Mouse (Mus musculus): ENCODE data around the gene Ebf4.
A peak's percentile ranks its signal among the peaks of the same experiment; 100 is the strongest.

The Ebf4 gene

GRCm38 (mm10) chr2:130294936-130295277 lies at the start of gene Ebf4:
Gene Ebf4, plus strand, starts transcription at chr2:130295169.
- no peak for DNase-seq (ENCODE audit: low read depth, low spot score)

DNA sequence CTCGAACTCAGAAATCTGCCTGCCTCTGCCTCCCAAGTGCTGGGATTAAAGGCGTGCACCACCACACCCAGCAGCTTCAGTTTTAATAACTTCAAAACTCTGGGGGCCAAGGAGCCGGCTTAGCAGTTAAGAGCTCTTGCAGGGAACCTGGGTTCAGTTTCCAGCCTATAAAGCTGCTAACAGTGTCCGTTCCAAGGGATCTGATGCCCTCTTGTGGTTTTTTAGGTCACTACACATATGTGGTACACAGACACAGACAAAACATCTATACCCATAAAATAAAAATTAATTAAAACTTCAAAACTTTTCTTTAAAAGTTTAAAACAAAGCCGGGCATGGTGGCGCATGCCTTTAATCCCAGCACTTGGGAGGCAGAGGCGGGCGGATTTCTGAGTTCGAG lies 48.1 kb upstream of the Ebf4 start:
- DNase-seq (ENCODE audit: low read depth, low spot score), result peak; percentile 9

DNA sequence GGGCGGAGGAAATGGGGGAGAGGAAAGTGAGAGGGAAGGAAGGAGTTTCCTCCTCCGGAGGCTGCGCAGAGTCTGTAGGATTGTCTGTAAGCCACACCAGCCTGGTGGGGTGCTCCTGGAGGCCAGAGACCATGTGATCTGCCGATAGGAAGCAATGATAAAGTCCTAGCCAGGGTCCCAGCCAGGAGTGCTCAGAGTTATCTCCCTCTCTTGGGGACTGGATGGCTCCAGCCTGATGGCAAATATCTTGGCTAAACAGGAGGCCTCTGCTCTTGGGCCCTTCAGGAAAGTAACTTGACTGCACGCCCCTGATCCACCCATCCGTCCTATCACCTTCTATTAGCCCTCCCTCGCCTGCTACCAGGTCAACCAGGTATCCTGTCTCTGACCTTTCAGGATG lies 46.7 kb upstream of the Ebf4 start:
- DNase-seq (ENCODE audit: low read depth, low spot score), result no peak

DNA sequence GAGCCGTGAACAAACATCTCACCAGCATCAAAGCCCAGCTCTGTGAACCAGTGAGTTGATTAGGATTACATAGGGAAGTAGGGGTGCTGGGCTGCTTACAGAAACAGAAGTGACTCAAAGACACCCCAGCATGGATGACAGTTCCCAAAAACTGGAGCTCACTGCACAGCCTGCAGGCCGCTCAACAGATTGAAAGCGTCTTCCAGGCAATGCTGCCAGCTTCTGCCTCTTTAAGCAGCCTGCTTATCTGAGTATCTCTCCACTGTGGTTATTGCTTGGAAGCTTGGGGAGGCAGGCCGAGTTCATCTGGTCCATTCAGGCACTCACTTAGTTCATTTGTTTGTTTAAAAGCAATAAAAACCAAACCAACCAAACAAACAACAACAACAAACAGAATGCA lies 38.2 kb upstream of the Ebf4 start:
- DNase-seq (ENCODE audit: low read depth, low spot score), result no peak

GRCm38 (mm10) chr2:130260822-130261221 lies 34.1 kb upstream of the Ebf4 start:
- no peak for DNase-seq (ENCODE audit: low read depth, low spot score)

DNA sequence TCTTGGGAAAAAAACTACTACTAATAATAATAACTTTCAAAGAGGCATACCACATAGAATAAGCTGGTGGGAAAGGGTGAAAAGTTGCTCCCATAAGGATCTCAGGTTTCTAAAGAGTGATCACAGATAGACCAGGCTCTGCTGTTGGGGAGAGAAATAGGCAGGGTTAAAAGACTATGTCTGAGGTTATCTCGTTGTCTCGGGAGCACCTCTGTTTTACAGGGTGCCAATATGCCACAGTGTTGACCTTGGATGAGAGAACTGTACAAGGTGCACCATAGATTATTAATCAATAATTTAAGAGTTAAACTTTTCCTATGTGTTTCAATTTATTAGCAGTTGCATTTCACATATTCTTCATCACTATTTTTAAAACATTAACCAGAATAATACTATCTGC lies 33.1 kb upstream of the Ebf4 start:
- no peak for DNase-seq (ENCODE audit: low read depth, low spot score)

DNA sequence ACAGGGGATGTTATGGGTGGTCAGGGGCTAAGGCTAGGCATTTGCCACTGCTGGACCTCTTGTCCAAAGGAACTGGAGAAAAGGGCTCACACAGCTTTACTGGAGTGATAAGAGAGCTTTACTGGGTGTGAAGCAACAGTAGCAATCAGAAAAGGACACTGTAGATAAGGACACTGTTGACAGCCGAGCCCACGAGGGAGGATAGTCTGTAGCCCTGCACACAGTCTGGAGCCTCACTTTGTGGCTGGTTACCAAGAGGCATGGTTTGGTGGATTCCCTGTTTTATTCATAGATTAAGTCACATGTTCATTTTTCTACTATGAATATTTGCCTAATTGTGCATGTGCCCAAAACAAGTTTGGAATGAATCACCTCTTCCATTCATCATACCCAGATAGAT lies 32.6 kb upstream of the Ebf4 start:
- no peak for DNase-seq (ENCODE audit: low read depth, low spot score)

DNA sequence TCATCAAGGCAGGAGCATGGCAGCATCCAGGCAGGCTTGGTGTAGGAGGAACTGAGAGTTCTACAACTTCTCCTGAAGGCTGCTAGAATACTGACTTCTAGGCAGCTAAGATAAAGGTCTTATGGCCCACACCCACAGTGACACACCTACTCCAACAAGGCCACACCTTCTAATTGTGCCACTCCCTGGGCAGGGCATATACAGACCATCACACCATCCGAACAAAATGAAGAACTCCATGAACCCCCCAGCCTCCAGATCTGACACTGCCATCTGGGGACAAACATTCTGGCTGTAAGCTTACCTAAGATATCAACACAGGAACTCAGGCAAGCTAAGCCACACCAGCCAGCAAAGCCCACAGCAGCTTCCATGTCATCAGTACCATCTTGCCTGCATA lies 29.4 kb upstream of the Ebf4 start:
- no peak for DNase-seq (ENCODE audit: low read depth, low spot score)

GRCm38 (mm10) chr2:130268074-130268473 lies 26.9 kb upstream of the Ebf4 start:
- DNase-seq (ENCODE audit: low read depth, low spot score), result no peak

DNA sequence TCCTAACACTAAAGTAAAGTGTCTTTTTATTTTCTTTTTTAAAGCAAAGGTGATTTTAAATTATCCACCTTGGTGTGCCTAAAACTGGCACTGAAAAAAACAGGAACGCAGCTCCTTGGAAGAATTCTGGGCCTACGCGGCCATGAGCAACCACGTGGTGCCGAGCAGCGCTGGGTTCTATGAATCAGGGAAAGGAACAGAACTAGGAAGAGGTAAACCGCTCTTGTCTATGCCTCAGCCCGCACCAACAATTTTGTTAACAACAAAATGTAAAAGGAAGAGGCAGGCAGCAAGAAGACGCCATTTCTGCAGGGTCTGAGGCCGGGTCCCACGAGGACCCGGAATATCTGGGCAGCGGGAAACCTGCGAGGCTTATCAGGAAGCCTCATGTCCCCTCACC lies 21.2 kb upstream of the Ebf4 start:
- DNase-seq (ENCODE audit: low read depth, low spot score), result no peak

- peak; percentile 99 for DNase-seq (ENCODE audit: low read depth, low spot score)
Observed at GRCm38 (mm10) chr2:130274149-130274861, 20.7 kb upstream of the Ebf4 start, which contains the start of gene Nop56. Gene Nop56, plus strand, starts transcription at chr2:130274430.

GRCm38 (mm10) chr2:130274862-130275261 lies 20.1 kb upstream of the Ebf4 start:
- DNase-seq (ENCODE audit: low read depth, low spot score), result no peak

DNA sequence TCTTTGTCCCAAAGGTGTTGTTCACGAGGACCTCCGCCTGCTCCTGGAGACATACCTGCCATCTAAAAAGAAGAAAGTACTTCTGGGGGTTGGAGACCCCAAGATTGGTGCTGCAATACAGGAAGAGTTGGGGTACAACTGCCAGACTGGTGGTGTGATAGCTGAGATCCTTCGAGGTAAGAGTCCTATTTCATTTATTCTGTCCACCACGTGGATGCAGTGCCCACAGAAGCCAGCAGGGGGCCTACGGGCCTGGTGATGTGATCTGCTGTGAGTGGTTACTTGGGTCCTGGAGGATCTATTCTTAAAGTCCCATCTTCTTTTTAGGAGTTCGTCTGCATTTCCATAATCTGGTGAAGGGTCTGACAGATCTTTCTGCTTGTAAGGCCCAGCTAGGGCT lies 19.3 kb upstream of the Ebf4 start:
- DNase-seq (ENCODE audit: low read depth, low spot score), result no peak

GRCm38 (mm10) chr2:130279600-130280091 lies 15.3 kb upstream of the Ebf4 start:
- no peak for DNase-seq (ENCODE audit: low read depth, low spot score)

DNA sequence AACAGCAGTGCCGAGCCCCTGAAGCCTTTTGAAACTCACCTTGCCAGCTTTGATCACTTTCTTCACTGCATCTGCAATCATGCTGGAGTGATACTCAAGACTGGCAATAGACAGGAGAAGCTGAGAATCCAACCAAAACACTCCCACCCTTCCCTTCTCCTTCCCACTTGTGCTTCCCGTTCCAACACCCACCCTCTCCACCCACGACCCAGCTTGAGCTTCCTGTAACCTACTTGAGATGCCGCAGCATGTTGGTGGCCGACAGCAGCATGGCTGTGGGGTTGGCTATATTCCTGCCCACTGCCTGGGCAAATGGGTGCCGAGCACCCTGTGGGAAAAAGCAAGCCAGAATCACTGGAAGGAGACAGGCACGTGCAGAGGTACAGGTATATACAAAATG lies 14.7 kb upstream of the Ebf4 start:
- DNase-seq (ENCODE audit: low read depth, low spot score), result no peak

DNA sequence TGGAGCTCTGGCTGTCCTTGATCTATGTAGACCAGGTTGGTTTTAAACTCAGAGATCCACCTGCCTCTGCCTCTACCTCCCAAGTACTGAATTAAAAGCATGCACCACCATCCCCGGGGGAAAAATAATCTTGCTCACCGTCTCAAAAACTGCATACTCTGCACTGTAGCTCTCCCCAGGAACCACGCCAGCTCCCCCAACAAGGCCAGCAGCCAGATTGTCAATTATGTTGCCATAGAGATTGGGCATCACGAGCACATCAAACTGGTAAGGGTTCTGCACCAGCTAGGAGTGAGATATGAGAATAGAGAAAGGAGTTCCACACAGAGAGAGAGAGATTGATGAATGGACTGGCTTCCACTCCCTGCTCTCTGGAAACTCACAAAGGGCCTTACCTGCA lies 14.2 kb upstream of the Ebf4 start:
- no peak for DNase-seq (ENCODE audit: low read depth, low spot score)

DNA sequence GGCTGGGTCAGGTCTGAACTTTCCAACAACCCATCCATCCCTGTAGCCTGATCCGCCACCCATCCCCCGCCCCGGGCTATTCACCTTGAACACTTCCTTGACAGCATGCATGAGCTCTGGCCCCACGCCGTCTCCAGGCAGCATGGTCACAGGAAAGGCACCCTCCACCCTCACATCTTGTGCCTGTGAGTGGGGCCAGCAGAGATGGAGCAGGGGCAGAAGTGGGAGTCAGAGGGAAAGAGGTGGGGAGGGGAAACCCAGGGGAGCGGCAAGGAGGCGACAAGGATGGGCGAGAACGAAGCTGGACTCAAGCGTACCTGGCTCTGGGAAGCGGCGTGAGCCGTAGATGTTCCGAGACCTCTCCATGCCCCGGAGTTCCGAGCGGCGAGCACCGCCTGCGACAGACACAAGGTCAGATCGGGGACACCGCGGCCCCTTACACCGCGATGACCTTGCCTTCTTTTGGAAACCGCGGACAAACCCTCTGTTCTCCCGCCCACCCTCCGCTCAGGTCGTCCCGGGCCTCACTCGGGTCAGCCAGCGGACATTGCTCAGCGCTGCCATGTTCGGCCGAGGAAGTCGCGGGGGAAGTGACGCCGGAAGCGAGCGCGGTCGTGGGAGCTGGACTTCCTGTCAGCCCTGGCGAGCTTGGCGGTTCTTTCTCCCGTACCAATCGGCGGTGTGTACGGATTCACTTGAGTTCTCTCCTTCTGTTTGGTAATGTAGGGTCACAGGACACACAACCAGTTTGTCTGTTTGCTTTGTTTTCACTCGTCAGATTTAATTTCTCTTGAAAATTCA lies 10.9 kb upstream of the Ebf4 start, which contains the start of gene Idh3b:
Idh3b (minus strand) TSS at position 694 of the 801 bp plus-strand sequence.
- DNase-seq (ENCODE audit: low read depth, low spot score), result peak; percentile 79

DNA sequence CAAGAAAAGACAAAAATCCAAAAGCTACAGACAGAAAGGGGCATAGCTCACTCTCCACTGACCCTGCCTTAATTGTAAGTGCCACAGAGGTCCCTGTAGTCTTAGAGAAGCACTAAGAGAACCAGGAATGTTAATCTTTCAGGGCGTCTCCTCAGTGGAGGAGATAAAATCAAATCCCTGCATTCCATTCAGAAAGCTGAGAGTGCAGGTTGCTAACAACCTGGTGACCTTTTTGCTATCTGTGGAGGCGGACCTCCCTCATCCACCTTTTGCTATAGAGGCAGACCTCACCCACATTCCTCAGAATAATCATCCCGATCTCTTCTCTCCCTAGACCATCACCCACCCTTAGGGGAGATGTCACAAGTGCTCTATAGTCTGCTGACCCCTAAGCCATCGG lies 5.9 kb upstream of the Ebf4 start:
- DNase-seq (ENCODE audit: low read depth, low spot score), result no peak

GRCm38 (mm10) chr2:130291434-130291833 lies 3.5 kb upstream of the Ebf4 start:
- DNase-seq (ENCODE audit: low read depth, low spot score), result peak; percentile 77

- no peak for DNase-seq (ENCODE audit: low read depth, low spot score)
Observed at GRCm38 (mm10) chr2:130293009-130293408, 2.0 kb upstream of the Ebf4 start.

- no peak for DNase-seq (ENCODE audit: low read depth, low spot score)
Observed at GRCm38 (mm10) chr2:130293486-130293885, 1.5 kb upstream of the Ebf4 start.

DNA sequence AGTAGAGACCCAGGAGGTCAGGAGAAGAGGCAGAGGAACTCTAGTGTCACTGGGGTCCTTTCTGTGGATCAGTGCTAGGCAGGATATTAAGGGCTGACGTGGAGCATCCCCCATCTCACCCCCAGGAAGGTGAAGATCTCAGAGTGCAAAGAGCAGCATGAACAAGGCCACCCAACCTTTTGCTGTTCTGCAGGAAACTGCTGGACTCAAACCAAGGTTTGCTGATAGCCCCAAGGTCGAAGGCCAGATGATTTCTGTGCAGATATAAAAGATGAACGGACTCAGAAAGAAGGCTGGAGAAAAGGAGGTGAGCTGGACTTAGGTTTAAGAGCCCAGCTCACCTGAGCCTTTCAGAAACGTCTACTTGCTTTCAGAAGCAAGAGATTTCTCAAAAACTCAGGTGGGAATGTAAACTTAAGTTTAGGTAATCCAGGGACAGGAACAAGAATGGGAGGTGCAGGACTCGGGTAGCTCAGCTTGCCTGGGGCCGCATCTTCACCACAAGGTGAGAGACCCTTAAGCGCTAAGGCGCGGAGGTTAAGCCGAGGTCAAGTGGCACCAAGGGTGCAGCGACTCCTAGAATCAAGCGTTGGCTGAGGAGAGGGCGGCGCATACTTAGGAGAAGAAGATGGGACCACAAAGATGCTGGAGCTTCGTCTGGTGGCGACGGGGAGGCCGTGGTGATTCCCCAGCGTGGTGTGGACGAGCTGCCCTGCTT lies 592 bp upstream of the Ebf4 start:
- DNase-seq (ENCODE audit: low read depth, low spot score), result no peak

Data from retina, postnatal 7 days (tissue).